8 mouse cellular contexts compared by ENCODE assay signal in the genomic region with DNA sequence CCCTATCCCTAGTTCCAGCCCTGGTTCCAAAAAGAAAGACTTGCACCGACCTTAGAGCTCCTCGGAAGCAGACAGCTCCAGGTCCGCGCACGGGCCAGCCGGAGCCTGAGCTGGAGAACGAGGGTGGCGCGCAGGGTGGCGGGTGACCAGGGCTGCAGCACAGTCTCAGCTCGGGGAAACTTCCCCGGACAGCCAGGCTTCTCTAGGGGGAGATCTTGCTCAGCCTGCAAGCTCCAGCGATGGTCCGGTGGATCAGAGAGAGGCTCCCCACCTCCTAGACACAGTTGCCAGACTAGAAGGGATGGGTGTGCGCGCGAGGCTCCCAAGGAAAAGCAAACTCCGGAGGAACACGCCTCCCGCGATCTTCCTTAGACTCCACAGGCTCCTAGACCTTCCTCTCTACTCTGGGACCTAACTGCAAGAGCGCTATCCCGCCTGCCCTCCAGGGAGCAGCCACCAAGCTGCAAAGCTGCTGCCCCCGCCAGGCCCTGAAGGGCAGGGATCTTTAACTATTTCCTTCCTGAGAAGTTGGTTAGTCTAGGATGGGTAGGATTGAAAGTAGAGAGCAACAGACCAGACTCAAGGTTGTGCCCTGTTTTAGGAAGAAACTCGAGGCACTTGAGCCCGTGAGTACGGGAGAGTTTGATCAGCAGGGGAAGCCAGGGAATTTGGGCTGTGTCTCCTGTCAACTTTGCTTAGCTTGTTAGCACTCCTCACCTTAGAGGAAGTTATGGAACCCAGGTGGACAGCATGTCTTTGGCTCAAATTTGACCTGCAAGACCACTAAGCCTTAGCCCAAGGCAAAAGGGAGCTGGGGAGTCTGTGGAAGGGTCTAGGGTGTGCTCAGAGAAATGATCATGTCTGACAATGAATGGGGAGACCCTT. TPM values are rescaled to one million over a fixed set of nuclear protein-coding genes. Genes with fewer than 3 reads are reported as not detected.
DNase-seq lines count a peak whose midpoint lies in the region; ATAC-seq and TF ChIP-seq lines count a peak whose summit lies in the region.

A gene (minus strand): TSS at position 419 of the 885 bp plus-strand sequence.

- TF ChIP-seq CTCF in bone marrow, adult 2 months (IDR thresholded peaks at IDR 0.05; ENCODE audit: control insufficient read depth, insufficient read depth, low read length): no peak
- peak; percentile 16; the same call in 1 of the 2 replicates for TF ChIP-seq CTCF in gastrocnemius, adult 2 months (IDR thresholded peaks at IDR 0.05)
- TF ChIP-seq CTCF in small intestine, adult 2 months (IDR thresholded peaks at IDR 0.05; ENCODE audit: extremely low read depth, insufficient read length, insufficient replicate concordance, low read depth, low read length): no peak

- peak within 1 kb of the TSS; percentile 50 for H3K27ac ChIP-seq in bone marrow, adult 2 months (ENCODE audit: control insufficient read depth, insufficient read depth, low read depth, low read length, poor library complexity)
- H3K27ac ChIP-seq in gastrocnemius, adult 2 months: peak within 1 kb of the TSS; percentile 82
- H3K27ac ChIP-seq in hindbrain, embryonic 13.5 days: peak within 1 kb of the TSS; percentile 67
- H3K27ac ChIP-seq in small intestine, adult 2 months (ENCODE audit: insufficient read depth, low read depth, low read length): peak within 1 kb of the TSS; percentile 66

- peak within 1 kb of the TSS; percentile 74 for H3K9ac ChIP-seq in hindbrain, embryonic 13.5 days

- peak within 1 kb of the TSS; percentile 92 for H3K4me2 ChIP-seq in hindbrain, embryonic 13.5 days

- peak; percentile 85 for ATAC-seq in hindbrain, embryonic 13.5 days (ENCODE audit: low FRiP score)
- peak; percentile 67 for ATAC-seq in megakaryocyte progenitor cell, adult 5-6 weeks (replicated peaks; ENCODE audit: poor library complexity)
- no peak for ATAC-seq in CD4-positive, CD25-positive, alpha-beta regulatory T cell, adult 4 months

- DNase-seq in Muller cell, postnatal 12 days (ENCODE audit: inconsistent ontology term): peak; percentile 72
- peak; percentile 61 for DNase-seq in gastrocnemius, adult 2 months
- peak; percentile 11 to 23 for DNase-seq in left cerebral cortex, postnatal 14 days (ENCODE audit: low spot score in 2 of 2)

- WGBS in bone marrow, adult 2 months: 4% methylated on average over 27 of the region's 27 CpGs
- WGBS in hindbrain, embryonic 13.5 days: 2% methylated on average over 27 of the region's 27 CpGs
- 3% methylated on average over 27 of the region's 27 CpGs for WGBS in small intestine, adult 2 months

- H3K4me3 ChIP-seq in bone marrow, adult 2 months (replicated peaks; ENCODE audit: control insufficient read depth, low read depth, low read length): peak within 1 kb of the TSS; percentile 51
- peak within 1 kb of the TSS; percentile 71 for H3K4me3 ChIP-seq in gastrocnemius, adult 2 months
- H3K4me3 ChIP-seq in hindbrain, embryonic 13.5 days: peak within 1 kb of the TSS; percentile 50
- peak within 1 kb of the TSS; percentile 61 for H3K4me3 ChIP-seq in small intestine, adult 2 months (ENCODE audit: low read depth, low read length)

- H3K27me3 ChIP-seq in hindbrain, embryonic 13.5 days: 0 out of 2 replicates have a peak, but pooled peaks cover 10% of the 10 kb centered on the region
- H3K27me3 ChIP-seq in small intestine, adult 2 months (ENCODE audit: control insufficient read depth, insufficient read depth, low read length): no peaks in the 10 kb centered on the region

- no peaks in the 10 kb centered on the region; the same call in 1 of the 2 replicates for H3K4me1 ChIP-seq in bone marrow, adult 2 months (ENCODE audit: control insufficient read depth, insufficient read depth, low read length)
- peaks cover 14% of the 10 kb centered on the region for H3K4me1 ChIP-seq in hindbrain, embryonic 13.5 days (replicated peaks)
- no peaks in the 10 kb centered on the region for H3K4me1 ChIP-seq in small intestine, adult 2 months (ENCODE audit: control insufficient read depth, insufficient read depth, insufficient read length, low read length)

- no peaks in the 10 kb centered on the region for H3K36me3 ChIP-seq in hindbrain, embryonic 13.5 days
- H3K36me3 ChIP-seq in small intestine, adult 2 months (ENCODE audit: control insufficient read depth, insufficient read depth, low read length): no peaks in the 10 kb centered on the region

- no peak for TF ChIP-seq POLR2A in bone marrow, adult 2 months (IDR thresholded peaks at IDR 0.05; ENCODE audit: borderline replicate concordance, control insufficient read depth, low read depth, low read length)
- TF ChIP-seq POLR2A in small intestine, adult 2 months (IDR thresholded peaks at IDR 0.05; ENCODE audit: low read depth, low read length): no peak

- intact Hi-C loops in gastrocnemius, adult 2 months (cut with DNase I): no loop called here
- intact Hi-C loops in left cerebral cortex, postnatal 14 days (cut with DNase I): no loop called here

- no peaks in the 10 kb centered on the region for H3K9me3 ChIP-seq in hindbrain, embryonic 13.5 days

RNA-seq across cellular contexts. Expression of the gene that starts here (rescaled TPM):
- 0.47 and 2.1 TPM in 2 replicates for polyA plus RNA-seq in bone marrow, adult 2 months (2011; ENCODE audit: insufficient read depth, insufficient read length, low replicate concordance, missing spikeins)
- total RNA-seq in gastrocnemius, adult 2 months (2021): 1 to 10 TPM; 1.6 to 2.3 TPM
- 7.2 and 8.1 TPM in 2 replicates for polyA plus RNA-seq in hindbrain, embryonic 13.5 days (2015; fragmentation: Nextera tagmentation; extraction: Ambion mirVana)
- total RNA-seq in left cerebral cortex, postnatal 14 days (2021): 1 to 10 TPM; 5.1 to 5.3 TPM
- total RNA-seq in megakaryocyte progenitor cell, adult 5-6 weeks (2015): 0.81 and 1.5 TPM in 2 replicates
- 0.25 and 1.0 TPM in 2 replicates for total RNA-seq in megakaryocyte progenitor cell, adult 5-6 weeks (2017)
- polyA plus RNA-seq in small intestine, adult 2 months (2012; rRNA removed): 1.5 and 2.4 TPM in 2 replicates
- not detected for polyA plus RNA-seq in CD4-positive, CD25-positive, alpha-beta regulatory T cell, adult 4 months (2017; shearing (Covaris generic))

Comparison
In these comparisons a context has a peak if more than half of its experiments do, and no peak if none do; other contexts are left out.
1. DNase-seq: peak in every context shown above with its lines; median percentile 72 in Muller cell, postnatal 12 days; 61 in gastrocnemius, adult 2 months; 17 in left cerebral cortex, postnatal 14 days.